Mouse (Mus musculus) limb, embryonic 11.5 days (tissue): ENCODE results near the gene Caln1. TPM values are rescaled to one million over a fixed set of nuclear protein-coding genes. Genes with fewer than 3 reads are reported as not detected.

ENCODE experiments used
- ATAC-seq: fragments of 200-750 bp; cut with Nextera tagmentation; 2 replicates; pipeline ENCODE4 v1.8.0; 2017; ENCODE audit warnings: low read depth; ENCODE audit not compliant: insufficient number of reproducible peaks, low FRiP score, low TSS enrichment
- DNase-seq: peaks from one replicate; pipeline ENCODE4 v3.0.0-alpha.2; 2015; ENCODE audit warnings: low spot score
- H3K27ac ChIP-seq: fragments of 300-500 bp; sonication (generic); replicated peaks from 2 replicates; pipeline ENCODE4 v1.5.1; 2014; ENCODE audit warnings: low read depth, mild to moderate bottlenecking, low read length
- H3K27me3 ChIP-seq: fragments of 300-500 bp; sonication (generic); 2 replicates; pipeline ENCODE4 v1.6.1; 2014; ENCODE audit warnings: mild to moderate bottlenecking, low read length, mixed read lengths; ENCODE audit not compliant: control insufficient read depth, insufficient read depth
- H3K36me3 ChIP-seq: fragments of 300-500 bp; sonication (generic); 2 replicates; pipeline ENCODE4 v1.6.1; 2014; ENCODE audit warnings: mild to moderate bottlenecking, low read length, moderate library complexity, mixed read lengths; ENCODE audit not compliant: control insufficient read depth, insufficient read depth
- H3K4me1 ChIP-seq: fragments of 300-500 bp; sonication (generic); 2 replicates; pipeline ENCODE4 v1.6.1; 2014; ENCODE audit warnings: low read length, mixed read lengths; ENCODE audit not compliant: control insufficient read depth, insufficient read depth
- H3K4me2 ChIP-seq: fragments of 300-500 bp; sonication (generic); 2 replicates; pipeline ENCODE4 v1.6.1; 2014; ENCODE audit warnings: low read depth, mild to moderate bottlenecking, moderate library complexity; ENCODE audit not compliant: severe bottlenecking
- H3K4me3 ChIP-seq: fragments of 300-500 bp; sonication (generic); 2 replicates; pipeline ENCODE4 v1.5.1; 2014; ENCODE audit warnings: low read depth, low read length
- H3K9ac ChIP-seq: fragments of 300-500 bp; sonication (generic); 2 replicates; pipeline ENCODE4 v1.6.1; 2014; ENCODE audit warnings: mild to moderate bottlenecking, low read length
- H3K9me3 ChIP-seq: fragments of 300-500 bp; sonication (generic); 2 replicates; pipeline ENCODE4 v1.6.1; 2016; ENCODE audit warnings: low read length; ENCODE audit not compliant: control insufficient read depth
- WGBS: fragments of 180-500 bp; shearing (Covaris S2); extraction: QIAGEN DNeasy Blood & Tissue Kit; methylation state at CpG from one replicate; pipeline ENCODE4 v1.1.7; 2014; 5-methylcytosine and 5-hydroxymethylcytosine counted together
- polyA plus RNA-seq: library from polyadenylated mRNA; unstranded; fragments of >200 nt; fragmentation: Nextera tagmentation; extraction: Ambion mirVana; gene quantifications from 2 replicates; pipeline ENCODE4 v1.2.1, GENCODE M21; 2014

Gene Caln1
- polyA plus RNA-seq, 1 experiment from 2014 or later = 0.11 TPM

GRCm38 (mm10) chr5:130472209-130472608 lies 103.0 kb downstream of the Caln1 start:
- no peaks in the 10 kb centered on the region for H3K36me3 ChIP-seq
- WGBS = 73% methylated on average over 10 of the region's 10 CpGs
- ATAC-seq = no peak

GRCm38 (mm10) chr5:130474876-130475275 lies 105.6 kb downstream of the Caln1 start:
- Histone ChIP-seq H3K27me3 (no peaks in the 10 kb centered on the region), H3K36me3 (no peaks in the 10 kb centered on the region), H3K4me2 (no peak overlapping the region), H3K9ac (no peak overlapping the region), H3K4me1 (no peaks in the 10 kb centered on the region), H3K9me3 (no peaks in the 10 kb centered on the region), H3K27ac (no peak overlapping the region), H3K4me3 (no peak overlapping the region)
- DNase-seq (no peak), ATAC-seq (no peak)
- WGBS = 87% methylated on average over 6 of the region's 6 CpGs

More at GRCm38 (mm10) chr5:130472209-130472608, 103.0 kb downstream of the Caln1 start:
- Histone ChIP-seq H3K4me3 (no peak overlapping the region), H3K4me2 (no peak overlapping the region), H3K27me3 (no peaks in the 10 kb centered on the region), H3K27ac (no peak overlapping the region), H3K9me3 (no peaks in the 10 kb centered on the region), H3K4me1 (no peaks in the 10 kb centered on the region), H3K9ac (no peak overlapping the region)
- DNase-seq = no peak

- Histone ChIP-seq H3K4me2 (no peak overlapping the region), H3K27me3 (no peaks in the 10 kb centered on the region), H3K27ac (no peak overlapping the region), H3K4me1 (no peaks in the 10 kb centered on the region), H3K36me3 (no peaks in the 10 kb centered on the region), H3K4me3 (no peak overlapping the region), H3K9ac (no peak overlapping the region), H3K9me3 (no peaks in the 10 kb centered on the region)
- no peak for DNase-seq
- 79% methylated on average over 12 of the region's 12 CpGs for WGBS
- ATAC-seq = no peak
Observed at GRCm38 (mm10) chr5:130476741-130477140, 107.5 kb downstream of the Caln1 start.

- Histone ChIP-seq H3K27me3 (no peaks in the 10 kb centered on the region), H3K4me2 (no peak overlapping the region), H3K4me3 (no peak overlapping the region), H3K9ac (no peak overlapping the region), H3K36me3 (no peaks in the 10 kb centered on the region), H3K4me1 (no peaks in the 10 kb centered on the region), H3K27ac (no peak overlapping the region), H3K9me3 (no peaks in the 10 kb centered on the region)
- ATAC-seq (no peak), DNase-seq (no peak)
- 30% methylated on average over 1 of the region's 1 CpGs for WGBS
Observed at GRCm38 (mm10) chr5:130480290-130480689, 111.0 kb downstream of the Caln1 start.

- WGBS = 90% methylated on average over 5 of the region's 5 CpGs
- H3K4me2 ChIP-seq = no peak overlapping the region
- DNase-seq = no peak
- ATAC-seq = no peak
- H3K27ac ChIP-seq = no peak overlapping the region
- H3K36me3 ChIP-seq = no peaks in the 10 kb centered on the region
- H3K4me3 ChIP-seq = no peak overlapping the region
- H3K4me1 ChIP-seq = no peaks in the 10 kb centered on the region
- H3K9ac ChIP-seq = no peak overlapping the region
- no peaks in the 10 kb centered on the region for H3K27me3 ChIP-seq
- 0 out of 2 replicates have a peak, but pooled peaks cover 2% of the 10 kb centered on the region for H3K9me3 ChIP-seq
Observed at GRCm38 (mm10) chr5:130491471-130491870, 122.2 kb downstream of the Caln1 start.

- no peaks in the 10 kb centered on the region for H3K4me1 ChIP-seq
- WGBS = 89% methylated on average over 7 of the region's 7 CpGs
- DNase-seq (no peak), ATAC-seq (no peak)
- no peaks in the 10 kb centered on the region for H3K36me3 ChIP-seq
- H3K9ac ChIP-seq = no peak overlapping the region
- 0 out of 2 replicates have a peak, but pooled peaks cover 2% of the 10 kb centered on the region for H3K9me3 ChIP-seq
- H3K4me3 ChIP-seq = no peak overlapping the region
- no peak overlapping the region for H3K27ac ChIP-seq
- no peaks in the 10 kb centered on the region for H3K27me3 ChIP-seq
- no peak overlapping the region for H3K4me2 ChIP-seq
Observed at GRCm38 (mm10) chr5:130492305-130492704, 123.0 kb downstream of the Caln1 start.

- no peaks in the 10 kb centered on the region for H3K4me1 ChIP-seq
- no peak overlapping the region for H3K4me2 ChIP-seq
- DNase-seq = no peak
- no peaks in the 10 kb centered on the region for H3K9me3 ChIP-seq
- no peaks in the 10 kb centered on the region for H3K36me3 ChIP-seq
- no peaks in the 10 kb centered on the region for H3K27me3 ChIP-seq
- no peak overlapping the region for H3K27ac ChIP-seq
- 86% methylated on average over 9 of the region's 9 CpGs for WGBS
- no peak overlapping the region for H3K9ac ChIP-seq
- ATAC-seq = no peak
- no peak overlapping the region for H3K4me3 ChIP-seq
Observed at GRCm38 (mm10) chr5:130502541-130502940, 133.3 kb downstream of the Caln1 start.

GRCm38 (mm10) chr5:130504891-130505290 lies 135.6 kb downstream of the Caln1 start:
- H3K27ac ChIP-seq = no peak overlapping the region
- no peaks in the 10 kb centered on the region for H3K27me3 ChIP-seq
- DNase-seq (no peak), ATAC-seq (no peak)
- no peaks in the 10 kb centered on the region for H3K9me3 ChIP-seq
- H3K36me3 ChIP-seq = no peaks in the 10 kb centered on the region
- H3K4me2 ChIP-seq = no peak overlapping the region
- H3K9ac ChIP-seq = no peak overlapping the region
- no peaks in the 10 kb centered on the region for H3K4me1 ChIP-seq
- WGBS = 91% methylated on average over 5 of the region's 5 CpGs
- no peak overlapping the region for H3K4me3 ChIP-seq

- Histone ChIP-seq H3K4me2 (no peak overlapping the region), H3K27ac (no peak overlapping the region), H3K4me3 (no peak overlapping the region), H3K9me3 (no peaks in the 10 kb centered on the region), H3K9ac (no peak overlapping the region), H3K36me3 (no peaks in the 10 kb centered on the region), H3K4me1 (no peaks in the 10 kb centered on the region), H3K27me3 (no peaks in the 10 kb centered on the region)
- no peak for DNase-seq
- 92% methylated on average over 2 of the region's 2 CpGs for WGBS
- no peak for ATAC-seq
Observed at GRCm38 (mm10) chr5:130510516-130510915, 141.3 kb downstream of the Caln1 start.
